ENCODE assay signal across 12 mouse cellular contexts in genomic region chr9:48723025-48723424, GRCm38 (mm10).
DNase-seq lines count a peak whose midpoint lies in the region; ATAC-seq and TF ChIP-seq lines count a peak whose summit lies in the region.
"Had no signal": no experiment of that assay in that cellular context is flagged by ENCODE, and none has a peak within 500 bp of the region (broad histone marks: within the 10 kb centered on the region; RNA-seq: fewer than 3 reads in every experiment).

No protein-coding gene starts in this region.

- TF ChIP-seq POLR2A in lung, adult 2 months (IDR thresholded peaks at IDR 0.05; ENCODE audit: borderline replicate concordance, extremely low read depth, low read depth, low read length): no peak

- peaks cover 18 to 22% of the 10 kb centered on the region in 2 experiments for H3K4me1 ChIP-seq in heart, embryonic 14.5 days (ENCODE audit: control insufficient read depth in 2 of 2, insufficient read depth in 2 of 2, low read length in 2 of 2)
- H3K4me1 ChIP-seq in lung, adult 2 months (ENCODE audit: control insufficient read depth, insufficient read depth, low read length): peaks cover 23% of the 10 kb centered on the region
- peaks cover 10% of the 10 kb centered on the region for H3K4me1 ChIP-seq in intestine, postnatal 0 days (replicated peaks; ENCODE audit: control insufficient read depth, insufficient read depth, low read length)
- peaks cover 21% of the 10 kb centered on the region for H3K4me1 ChIP-seq in stomach, embryonic 16.5 days (ENCODE audit: control insufficient read depth, insufficient read depth, low read length)

- 24% methylated on average over 3 of the region's 3 CpGs for WGBS in heart, embryonic 14.5 days
- WGBS in lung, adult 2 months: 14% methylated on average over 3 of the region's 3 CpGs
- WGBS in intestine, postnatal 0 days: 31% methylated on average over 3 of the region's 3 CpGs
- 30% methylated on average over 3 of the region's 3 CpGs for WGBS in stomach, embryonic 16.5 days

- intact Hi-C loops in left cerebral cortex, postnatal 36 days (cut with DNase I): loop anchor here (2.0 kb wide), 1 partner anchor 14 kb away; no protein-coding TSS in a partner anchor

- H3K9me3 ChIP-seq in heart, embryonic 14.5 days (ENCODE audit: control insufficient read depth, low read length): no peaks in the 10 kb centered on the region
- no peaks in the 10 kb centered on the region for H3K9me3 ChIP-seq in intestine, postnatal 0 days (ENCODE audit: control insufficient read depth)
- no peaks in the 10 kb centered on the region for H3K9me3 ChIP-seq in stomach, embryonic 16.5 days (replicated peaks; ENCODE audit: control insufficient read depth, low read length)
- H3K9me3 ChIP-seq: kidney, embryonic 15.5 days; midbrain, embryonic 13.5 days; neural tube, embryonic 12.5 days had no signal

- TF ChIP-seq CTCF in lung, adult 2 months (IDR thresholded peaks at IDR 0.05; ENCODE audit: insufficient read depth, low read length): no peak
- no peak for TF ChIP-seq CTCF in intestine, postnatal 0 days (IDR thresholded peaks at IDR 0.05; ENCODE audit: low read depth)

- H3K9ac ChIP-seq in heart, embryonic 14.5 days (ENCODE audit: low read length): peak overlapping the region; percentile 56
- H3K9ac ChIP-seq in intestine, postnatal 0 days (ENCODE audit: low read depth, low read length): no peak overlapping the region
- H3K9ac ChIP-seq in stomach, embryonic 16.5 days (ENCODE audit: low read length): 0 out of 2 replicates have a peak overlapping the region, but pooled peaks have one; percentile 33
- H3K9ac ChIP-seq: kidney, embryonic 15.5 days; midbrain, embryonic 13.5 days; neural tube, embryonic 12.5 days had no signal

- H3K27me3 ChIP-seq in heart, embryonic 14.5 days (ENCODE audit: control insufficient read depth, insufficient read depth, low read length): no peaks in the 10 kb centered on the region
- H3K27me3 ChIP-seq in intestine, postnatal 0 days (replicated peaks; ENCODE audit: control insufficient read depth, insufficient read depth, low read length): no peaks in the 10 kb centered on the region
- no peaks in the 10 kb centered on the region for H3K27me3 ChIP-seq in stomach, embryonic 16.5 days (ENCODE audit: control insufficient read depth, insufficient read depth, low read length)
- H3K27me3 ChIP-seq: CH12.LX; midbrain, embryonic 13.5 days; neural tube, embryonic 12.5 days had no signal

- no peak for ATAC-seq in heart, embryonic 14.5 days (ENCODE audit: insufficient number of reproducible peaks, insufficient read depth, low FRiP score, low read depth)
- ATAC-seq in intestine, postnatal 0 days: peak; percentile 5; the same call in 1 of the 2 replicates
- ATAC-seq in stomach, embryonic 16.5 days (ENCODE audit: insufficient read depth, low FRiP score): no peak
- ATAC-seq: midbrain, embryonic 13.5 days had no signal

- H3K4me2 ChIP-seq in heart, embryonic 14.5 days (ENCODE audit: low read length): peak overlapping the region; percentile 32; the same call in 1 of the 2 replicates
- H3K4me2 ChIP-seq in intestine, postnatal 0 days (replicated peaks; ENCODE audit: low read depth): no peak overlapping the region
- H3K4me2 ChIP-seq in stomach, embryonic 16.5 days (ENCODE audit: low read depth, low read length): no peak overlapping the region
- H3K4me2 ChIP-seq: kidney, embryonic 15.5 days; midbrain, embryonic 13.5 days; neural tube, embryonic 12.5 days had no signal

- no peaks in the 10 kb centered on the region for H3K36me3 ChIP-seq in heart, embryonic 14.5 days (ENCODE audit: control insufficient read depth, insufficient read depth, low read length)
- H3K36me3 ChIP-seq in intestine, postnatal 0 days (ENCODE audit: control insufficient read depth, insufficient read depth): no peaks in the 10 kb centered on the region
- no peaks in the 10 kb centered on the region for H3K36me3 ChIP-seq in stomach, embryonic 16.5 days (ENCODE audit: control insufficient read depth, insufficient read depth, low read length)
- H3K36me3 ChIP-seq: kidney, embryonic 15.5 days; midbrain, embryonic 13.5 days; neural tube, embryonic 12.5 days had no signal

- no peak for DNase-seq in heart, adult 9 months (ENCODE audit: low spot score in 2 of 2)
- peak; percentile 50 for DNase-seq in lung, postnatal 36 days
- no peak for DNase-seq in lung, adult 2 months
- DNase-seq in left cerebral cortex, postnatal 36 days (ENCODE audit: low spot score in 2 of 2): no peak

- H3K4me3 ChIP-seq in heart, embryonic 14.5 days (ENCODE audit: control insufficient read depth in 1 of 2, insufficient read depth in 1 of 2, low read depth in 1 of 2, low read length in 2 of 2): no peak overlapping the region
- H3K4me3 ChIP-seq in lung, adult 2 months (replicated peaks; ENCODE audit: extremely low read depth, low read depth, low read length): no peak overlapping the region
- H3K4me3 ChIP-seq in intestine, postnatal 0 days (ENCODE audit: low read depth, low read length): no peak overlapping the region
- H3K4me3 ChIP-seq in stomach, embryonic 16.5 days (replicated peaks; ENCODE audit: low read length): no peak overlapping the region
- H3K4me3 ChIP-seq: erythroblast, embryonic 14.5 days; kidney, embryonic 15.5 days; midbrain, embryonic 13.5 days; neural tube, embryonic 12.5 days had no signal

- H3K27ac ChIP-seq in heart, embryonic 14.5 days (replicated peaks in 1 of 2; ENCODE audit: control insufficient read depth in 1 of 2, insufficient read depth in 1 of 2, low read depth in 2 of 2, low read length in 2 of 2): peak overlapping the region; percentile 57 to 86
- peak overlapping the region; percentile 74 for H3K27ac ChIP-seq in intestine, postnatal 0 days (ENCODE audit: low read depth, low read length)
- H3K27ac ChIP-seq in stomach, embryonic 16.5 days (ENCODE audit: low read length): peak overlapping the region; percentile 80
- H3K27ac ChIP-seq: kidney, embryonic 15.5 days; neural tube, embryonic 12.5 days had no signal
